Mouse (Mus musculus): ENCODE measurements around the gene Gm17268.

Gm17268 gene

DNA sequence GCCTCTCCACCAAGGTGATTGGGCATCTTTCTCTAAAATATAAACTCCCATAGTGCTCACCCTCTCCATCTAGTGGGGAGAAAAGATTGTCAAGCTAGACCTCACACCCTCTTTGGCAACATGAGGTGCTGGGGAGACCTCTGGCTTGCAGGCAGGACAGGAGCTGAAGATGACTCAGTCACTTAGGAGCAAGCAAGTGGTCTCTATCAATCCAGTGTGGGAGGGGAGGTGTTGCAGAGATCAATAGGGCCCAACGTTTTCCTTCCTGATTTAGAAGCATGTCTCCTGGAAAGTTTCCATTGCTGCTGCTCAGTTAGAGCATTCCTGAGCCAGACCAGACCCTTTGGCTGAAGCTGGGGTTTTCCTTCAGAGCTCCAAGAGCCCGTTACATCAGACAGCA is at the start of gene Gm17268:
TSS of gene Gm17268 (minus strand) at position 28 of the 400 bp plus-strand sequence.
- DNase-seq (ENCODE audit: low read depth, low spot score) = no peak

DNA sequence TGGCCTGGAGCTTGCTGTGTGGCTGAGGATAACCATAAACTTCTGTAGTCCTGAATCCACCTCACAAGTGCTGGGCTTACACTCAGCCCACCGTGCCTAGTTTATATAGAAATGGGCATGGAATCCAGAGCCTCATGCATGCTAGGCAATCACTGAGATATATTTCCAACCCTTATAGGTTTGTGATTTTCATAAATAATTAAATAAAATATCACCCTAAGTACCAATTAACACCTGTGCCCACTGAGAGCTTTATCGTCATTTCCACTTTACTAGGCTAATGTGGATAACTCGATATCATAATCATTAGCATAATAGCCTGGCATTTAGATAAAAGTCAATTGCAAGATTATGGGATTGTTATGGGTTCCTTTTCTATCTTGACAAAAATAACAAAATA is 46.0 kb upstream of the Gm17268 start:
- no peak for DNase-seq (ENCODE audit: low read depth, low spot score)

DNA sequence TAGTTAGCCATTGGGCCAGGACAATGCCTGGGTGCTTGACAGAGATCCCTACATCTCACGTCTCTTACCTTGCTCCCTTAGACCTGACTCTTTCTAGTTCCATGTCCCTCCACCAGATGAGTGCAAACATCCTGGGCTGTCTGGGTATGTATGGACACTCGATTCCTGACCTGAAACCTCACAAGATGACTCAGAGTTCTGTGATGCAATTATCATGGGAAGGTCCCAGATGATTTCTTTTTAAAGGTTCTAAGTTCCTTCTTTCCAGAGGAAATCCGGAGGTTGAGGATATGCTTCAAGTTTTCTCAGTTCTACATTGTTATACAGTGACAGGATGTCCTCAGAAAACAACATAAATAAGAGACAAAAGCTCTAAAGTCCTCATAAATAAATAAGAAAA is 42.5 kb upstream of the Gm17268 start:
- DNase-seq (ENCODE audit: low read depth, low spot score) = no peak

DNA sequence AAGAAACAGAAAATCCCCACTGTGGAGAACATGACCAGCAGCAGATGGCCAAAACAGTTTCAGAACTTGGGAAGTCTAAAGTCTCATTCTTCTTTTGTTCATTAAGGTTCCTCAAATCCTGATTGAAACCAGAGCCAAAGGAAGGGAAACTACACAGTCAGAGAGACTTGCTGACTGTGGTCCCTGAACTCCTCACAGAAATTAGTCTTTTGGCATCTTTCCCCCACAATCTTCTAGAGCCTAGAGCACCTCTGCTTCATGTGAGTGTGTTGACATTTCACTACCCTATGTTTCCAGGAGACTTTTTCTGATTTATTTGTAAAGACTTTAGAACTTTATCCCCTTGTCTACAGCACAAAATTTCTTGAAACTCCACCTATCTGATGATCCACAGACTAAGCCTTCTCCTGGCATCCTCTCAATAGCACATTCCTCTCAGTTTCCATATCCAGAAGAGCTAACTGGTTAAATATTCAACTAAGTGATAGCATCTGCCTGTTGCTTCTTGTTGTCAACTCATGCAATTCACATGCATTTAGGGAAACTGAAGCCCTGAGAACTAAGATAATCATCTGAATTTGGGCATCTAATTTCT is 39.9 kb upstream of the Gm17268 start:
- no peak for DNase-seq (ENCODE audit: low read depth, low spot score)

DNA sequence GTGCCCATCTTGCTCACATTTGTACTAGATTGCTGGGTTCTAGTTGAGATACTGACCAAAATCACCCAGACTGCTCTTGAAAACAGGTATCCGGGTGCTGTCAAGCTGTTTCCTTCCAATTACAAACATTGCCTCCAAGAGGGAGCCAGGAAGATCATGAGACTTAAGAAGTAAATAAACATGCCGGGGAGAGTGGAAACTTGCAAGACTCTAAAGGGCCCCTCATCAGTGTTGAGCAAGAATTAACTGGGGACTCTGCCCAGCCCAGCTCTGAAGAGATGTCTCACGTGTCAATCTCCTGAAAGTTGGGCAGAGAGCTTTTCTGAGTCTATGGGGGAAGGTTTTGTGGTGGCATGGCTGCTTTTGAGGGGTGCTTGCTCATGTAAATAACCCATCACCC is 38.7 kb upstream of the Gm17268 start:
- DNase-seq (ENCODE audit: low read depth, low spot score) = no peak

DNA sequence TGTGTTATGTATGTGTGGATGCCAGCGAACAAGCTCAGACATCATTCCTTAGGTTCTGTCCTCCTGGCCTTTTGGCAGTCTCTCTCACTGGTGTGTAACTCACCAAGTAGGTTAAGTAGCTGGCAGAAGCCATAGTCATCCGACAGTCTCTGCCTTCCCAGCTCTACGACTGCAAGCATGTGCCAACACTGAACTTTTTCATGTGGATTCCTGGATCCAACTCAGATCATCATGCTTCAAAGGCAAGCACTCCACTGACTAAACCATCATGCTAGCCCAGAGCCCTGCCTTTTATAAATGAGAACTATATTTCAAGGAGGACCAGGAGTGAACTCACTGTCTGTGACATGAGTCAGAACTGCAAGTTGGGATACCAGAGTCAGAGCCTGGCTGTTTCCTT is 35.3 kb upstream of the Gm17268 start:
- DNase-seq (ENCODE audit: low read depth, low spot score) = no peak

DNA sequence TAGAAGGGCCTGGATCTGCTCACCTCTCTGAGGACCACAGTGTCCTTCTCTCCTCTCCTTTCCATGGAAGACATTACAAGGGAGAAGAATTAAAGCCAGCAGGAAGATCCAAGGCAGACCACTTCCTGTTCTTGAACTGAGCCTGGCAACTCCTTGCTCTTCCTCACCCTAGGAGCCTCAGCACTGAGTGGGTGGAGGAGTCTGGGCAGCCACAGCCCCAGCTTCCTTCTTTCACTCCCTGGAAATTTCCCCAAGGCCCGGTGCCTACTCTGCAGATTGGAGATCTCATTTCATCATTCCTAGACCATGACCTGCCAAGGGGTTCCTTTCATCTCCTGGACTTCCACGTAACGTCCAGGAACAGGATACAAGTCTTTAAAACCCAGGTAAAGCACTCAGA is 34.6 kb upstream of the Gm17268 start:
- no peak for DNase-seq (ENCODE audit: low read depth, low spot score)

DNA sequence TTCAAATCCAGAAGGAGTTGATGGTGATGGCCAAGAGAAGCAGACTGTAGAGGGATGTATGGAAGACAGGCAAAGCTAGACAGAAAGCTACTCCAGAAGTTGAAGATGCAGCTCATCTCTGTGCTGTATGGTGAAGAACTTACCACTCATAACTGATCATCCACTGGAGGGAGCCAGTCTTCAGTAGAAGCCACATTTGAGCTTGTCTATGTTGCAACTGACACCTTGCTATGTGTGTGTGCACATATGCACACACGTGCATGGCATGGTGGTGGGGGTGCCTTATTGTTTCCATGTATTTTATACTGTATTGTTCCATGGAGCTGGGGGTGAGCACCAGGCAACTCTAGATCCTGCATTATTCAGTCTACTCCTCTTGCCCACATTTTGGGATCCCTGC is 34.0 kb upstream of the Gm17268 start:
- no peak for DNase-seq (ENCODE audit: low read depth, low spot score)

DNA sequence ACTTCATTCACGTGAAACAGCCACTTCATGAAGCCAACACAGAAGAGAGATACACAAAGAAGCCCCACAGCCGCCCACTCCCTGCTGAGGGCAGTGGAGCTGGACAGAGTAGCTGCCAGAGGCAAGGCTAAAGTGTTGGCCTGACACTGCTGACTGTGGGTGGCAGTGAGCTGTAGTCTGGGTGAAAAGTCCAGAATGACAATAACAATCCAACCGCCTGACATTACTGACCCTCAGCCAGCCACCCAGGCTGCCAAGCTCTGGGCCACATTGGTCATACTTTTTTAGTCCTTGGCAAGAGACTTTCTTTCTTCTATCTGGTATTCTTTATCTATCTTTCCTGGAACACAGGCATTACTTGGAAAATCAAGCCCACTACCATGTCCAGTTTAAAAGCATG is 32.7 kb upstream of the Gm17268 start:
- DNase-seq (ENCODE audit: low read depth, low spot score) = no peak

DNA sequence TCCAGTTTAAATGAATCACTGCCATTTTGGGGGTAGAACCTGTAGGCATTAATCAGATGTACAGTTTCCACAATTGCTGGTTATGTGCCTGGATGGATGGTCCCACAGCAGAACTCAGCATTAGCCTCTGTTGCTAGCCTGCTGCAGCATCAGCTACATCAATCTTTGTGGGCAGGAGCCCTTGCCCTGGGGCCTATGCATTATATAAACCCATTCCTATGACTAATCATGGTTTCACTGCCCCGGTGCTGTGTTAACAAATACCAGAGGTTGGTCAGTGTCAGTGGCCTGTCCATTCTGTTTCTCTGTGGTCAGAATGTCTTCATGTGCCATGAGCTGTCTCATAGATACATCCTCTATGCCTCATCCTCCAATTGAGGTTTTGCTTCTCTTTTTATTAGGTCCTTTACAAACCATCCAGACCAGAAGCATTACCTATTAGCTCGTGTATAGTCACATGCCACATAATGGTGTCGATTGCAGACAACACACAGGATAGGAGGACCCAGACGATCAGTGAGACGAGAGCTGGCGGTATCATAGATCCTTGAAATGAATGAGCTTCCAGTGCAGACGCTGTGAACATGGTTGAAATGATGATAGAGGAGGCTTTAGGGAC is 28.7 kb upstream of the Gm17268 start:
- DNase-seq (ENCODE audit: low read depth, low spot score) = no peak

DNA sequence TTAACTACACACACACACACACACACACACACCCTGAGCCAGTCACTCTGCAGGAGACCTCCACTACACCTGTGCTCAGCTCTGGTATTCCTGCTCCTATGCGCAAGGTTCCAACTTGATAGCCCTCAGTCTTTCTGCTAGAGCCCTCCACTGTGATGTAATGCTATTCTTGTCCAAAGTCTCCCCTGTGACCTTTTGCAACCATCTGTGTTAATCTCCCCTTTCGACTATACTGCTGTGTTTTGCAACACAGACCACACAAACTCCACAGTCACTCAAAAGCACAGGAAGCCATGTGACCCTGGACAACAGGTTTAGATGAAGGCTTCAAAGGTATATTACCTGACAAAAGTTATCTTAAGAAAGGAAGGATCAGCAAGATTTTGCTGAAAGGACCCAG is 25.1 kb upstream of the Gm17268 start:
- DNase-seq (ENCODE audit: low read depth, low spot score) = no peak

DNA sequence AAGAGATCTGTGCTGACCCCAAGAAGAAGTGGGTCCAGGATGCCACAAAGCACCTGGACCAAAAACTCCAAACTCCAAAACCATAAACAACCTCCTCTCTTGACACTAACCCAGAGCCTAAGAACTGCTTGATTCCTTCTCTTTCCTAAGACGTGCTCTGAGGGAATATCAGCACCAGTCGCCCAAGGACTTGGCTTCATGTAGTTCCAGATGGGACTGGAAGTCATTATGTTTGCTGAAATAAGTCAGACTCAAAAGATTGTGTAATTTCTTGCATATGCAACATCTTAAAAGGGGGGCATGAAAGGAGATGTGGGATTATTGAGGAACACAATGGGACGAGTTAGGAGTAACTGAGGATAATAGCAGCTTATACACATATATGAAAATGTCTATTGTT is 23.9 kb upstream of the Gm17268 start:
- no peak for DNase-seq (ENCODE audit: low read depth, low spot score)

DNA sequence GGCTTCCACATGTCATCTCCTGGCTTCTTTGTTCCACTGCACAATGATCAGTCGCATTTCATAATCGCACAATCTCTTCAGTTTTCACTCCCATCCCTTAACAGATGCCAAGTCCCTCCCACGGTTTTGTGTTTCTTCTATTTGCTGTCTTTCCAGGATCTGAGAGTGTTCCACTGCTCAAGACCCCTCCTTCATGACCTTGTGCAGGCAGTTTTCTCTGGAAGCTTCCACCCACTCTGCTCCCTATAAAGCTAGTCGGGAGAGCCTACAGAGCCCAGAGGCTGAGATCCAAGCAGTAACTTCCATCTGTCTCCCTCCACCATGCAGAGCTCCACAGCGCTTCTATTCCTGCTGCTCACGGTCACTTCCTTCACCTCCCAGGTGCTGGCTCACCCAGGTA is 19.3 kb upstream of the Gm17268 start, which contains the start of gene Ccl11:
TSS of gene Ccl11 (plus strand) at position 178 of the 400 bp plus-strand sequence.
- DNase-seq (ENCODE audit: low read depth, low spot score) = no peak

DNA sequence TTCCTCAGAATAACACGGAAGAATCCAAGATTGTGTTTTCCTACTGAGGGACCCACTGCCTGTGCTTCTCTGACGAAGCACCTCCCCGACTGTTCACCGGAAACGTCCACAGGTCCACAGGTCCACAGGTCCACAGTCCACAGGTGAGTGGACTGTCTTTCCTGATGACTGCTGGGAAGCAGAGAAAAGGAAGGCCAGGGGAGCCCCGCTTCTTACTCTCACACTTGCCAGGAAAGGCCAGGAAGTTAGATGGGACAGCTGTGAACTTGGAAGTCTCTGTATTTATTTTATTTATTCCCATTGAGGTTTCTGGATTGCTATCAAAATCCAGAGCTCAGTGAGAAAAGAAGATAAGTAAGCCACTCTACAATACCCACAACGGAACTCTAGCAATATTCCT is 15.5 kb upstream of the Gm17268 start:
- no peak for DNase-seq (ENCODE audit: low read depth, low spot score)

DNA sequence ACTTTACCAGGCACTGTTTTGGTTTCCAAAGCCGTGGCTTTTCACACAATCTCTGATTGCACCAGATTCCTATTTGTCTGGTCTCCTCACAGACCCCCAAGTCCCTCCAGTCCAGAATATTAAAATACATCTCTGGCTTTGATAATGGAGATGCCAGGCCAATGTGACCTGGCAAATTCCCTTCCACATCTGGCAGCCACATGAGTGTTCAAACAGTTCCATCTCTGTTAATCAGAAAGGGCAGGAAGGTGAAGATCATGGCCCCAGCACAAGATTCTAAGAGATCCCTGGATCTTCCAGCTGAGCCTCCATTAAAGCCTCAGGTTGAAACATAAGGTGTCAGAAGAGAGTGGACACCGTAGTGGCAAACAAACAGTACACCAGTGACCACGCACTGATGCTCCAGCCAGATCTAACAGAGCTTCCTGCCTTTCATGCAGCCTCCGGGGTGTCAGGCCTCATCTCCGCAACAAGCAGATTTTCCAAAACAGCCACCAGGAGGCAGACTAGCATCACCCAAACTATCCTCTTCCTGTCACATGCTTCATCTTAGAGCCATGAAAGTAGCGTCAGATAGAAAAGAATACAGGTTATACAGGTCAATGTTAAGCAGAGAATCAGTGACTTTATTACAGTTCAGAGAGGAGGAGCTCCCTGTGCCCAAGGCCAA is 9.5 kb upstream of the Gm17268 start:
- peak; percentile 74 for DNase-seq (ENCODE audit: low read depth, low spot score)

DNA sequence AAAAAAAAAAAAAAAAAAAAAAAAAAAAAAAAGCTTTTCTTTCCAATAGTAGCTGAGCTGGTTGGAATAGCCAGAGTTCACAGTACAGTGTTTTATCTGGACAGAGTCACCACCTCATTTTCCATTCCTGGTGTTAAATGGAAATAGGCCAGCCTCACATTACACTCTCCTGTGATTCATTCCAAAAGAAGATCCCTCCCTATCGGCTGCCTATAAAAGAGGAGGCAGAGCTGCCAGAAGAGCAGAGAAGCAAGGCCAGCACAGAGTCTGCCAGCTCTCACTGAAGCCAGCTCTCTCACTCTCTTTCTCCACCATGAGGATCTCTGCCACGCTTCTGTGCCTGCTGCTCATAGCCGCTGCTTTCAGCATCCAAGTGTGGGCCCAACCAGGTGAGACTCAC is 7.1 kb upstream of the Gm17268 start, which contains the start of gene Ccl7:
TSS of gene Ccl7 (plus strand) at position 242 of the 400 bp plus-strand sequence.
- no peak for DNase-seq (ENCODE audit: low read depth, low spot score)

DNA sequence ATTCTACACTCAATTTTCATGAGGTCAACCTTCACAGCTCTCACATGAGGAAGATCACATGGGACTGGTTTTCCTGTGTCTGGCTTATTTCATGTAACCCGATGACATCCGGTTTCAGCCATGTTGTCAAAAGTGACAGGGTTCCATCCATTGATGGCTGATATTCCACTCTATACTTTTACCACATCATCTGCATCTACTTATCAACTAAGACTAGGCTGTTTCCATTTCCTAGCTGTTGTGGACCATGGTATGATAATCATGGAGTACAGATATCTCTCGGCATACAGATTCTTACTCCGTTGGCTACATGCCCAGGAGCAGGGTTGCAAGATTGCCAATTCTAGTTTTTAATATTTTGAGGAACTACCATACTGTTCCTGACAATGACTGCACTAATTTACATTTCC is 3.3 kb upstream of the Gm17268 start:
- no peak for DNase-seq (ENCODE audit: low read depth, low spot score)

DNA sequence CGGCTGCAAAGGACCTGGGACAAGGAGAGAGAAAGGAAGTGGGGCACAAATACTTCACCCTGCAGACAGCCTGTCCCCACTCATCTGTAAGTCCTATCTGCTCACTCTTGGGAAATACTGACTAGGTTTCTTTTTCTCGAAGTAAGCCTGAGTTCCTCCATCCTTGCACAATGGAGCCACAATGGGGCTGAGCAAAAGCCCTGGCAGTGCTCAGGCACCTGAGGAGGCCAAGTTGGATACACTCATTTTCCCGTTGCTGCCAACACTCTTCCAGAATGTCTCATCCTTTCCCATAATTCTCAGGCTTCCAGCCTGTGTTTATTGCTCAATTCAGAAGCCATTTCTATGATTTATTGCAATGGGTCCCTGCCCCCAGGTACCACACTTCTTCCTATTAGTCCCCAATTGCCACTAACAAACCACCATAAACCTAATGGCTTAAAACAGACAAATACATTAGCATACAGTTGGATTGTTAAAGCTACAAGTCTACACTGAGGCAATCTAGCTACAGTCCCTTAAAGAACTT is 834 bp upstream of the Gm17268 start:
- DNase-seq (ENCODE audit: low read depth, low spot score) = no peak

DNA sequence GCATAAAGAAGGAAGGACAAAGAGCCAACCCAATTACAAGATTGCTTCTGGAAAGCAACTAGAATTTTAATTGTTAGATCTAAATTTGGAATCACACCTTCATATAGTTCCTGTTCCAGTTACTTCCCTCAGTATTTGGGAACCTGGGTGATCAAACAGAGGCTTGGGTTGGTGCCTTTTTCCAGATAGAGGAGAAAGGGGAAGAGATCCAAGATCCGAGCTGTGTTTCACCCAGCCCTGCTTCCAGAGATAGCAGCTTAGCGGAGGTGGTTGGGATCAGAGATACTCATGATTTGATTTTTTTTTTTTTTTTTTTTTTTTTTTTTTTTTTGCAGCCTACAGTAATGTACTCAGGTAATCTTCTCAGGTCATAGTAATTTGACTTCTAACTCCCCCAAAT is 2.5 kb downstream of the Gm17268 start:
- no peak for DNase-seq (ENCODE audit: low read depth, low spot score)

DNA sequence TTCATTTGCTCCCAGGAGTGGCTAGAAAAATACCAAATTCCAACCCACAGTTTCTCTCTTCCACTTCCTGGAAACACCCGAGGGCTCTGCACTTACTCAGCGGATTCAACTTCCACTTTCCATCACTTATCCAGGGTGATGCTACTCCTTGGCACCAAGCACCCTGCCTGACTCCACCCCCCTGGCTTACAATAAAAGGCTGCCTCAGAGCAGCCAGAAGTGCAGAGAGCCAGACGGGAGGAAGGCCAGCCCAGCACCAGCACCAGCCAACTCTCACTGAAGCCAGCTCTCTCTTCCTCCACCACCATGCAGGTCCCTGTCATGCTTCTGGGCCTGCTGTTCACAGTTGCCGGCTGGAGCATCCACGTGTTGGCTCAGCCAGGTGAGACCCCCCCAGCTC is 3.0 kb downstream of the Gm17268 start, which contains the start of gene Ccl2:
TSS of gene Ccl2 (plus strand) at position 216 of the 400 bp plus-strand sequence.
- DNase-seq (ENCODE audit: low read depth, low spot score) = no peak

DNA sequence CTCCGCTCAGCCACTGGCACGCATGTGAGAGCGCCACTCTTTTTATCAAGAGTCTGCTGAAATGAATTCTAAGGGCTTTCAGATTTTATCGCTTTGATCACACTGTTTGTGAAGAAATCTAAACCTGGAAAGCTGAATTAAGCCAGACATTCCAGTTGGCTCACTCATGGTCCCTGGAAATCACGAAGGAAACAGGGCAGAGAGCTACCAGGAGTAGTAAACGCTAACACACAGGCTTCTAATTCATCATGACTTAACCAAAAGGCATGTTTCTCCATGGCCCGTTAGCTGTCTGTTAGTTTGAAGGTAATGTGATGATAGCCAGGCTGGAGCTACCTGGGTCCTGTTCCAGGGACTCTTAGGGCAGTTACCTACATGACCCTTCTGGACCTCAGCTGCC is 3.9 kb downstream of the Gm17268 start:
- no peak for DNase-seq (ENCODE audit: low read depth, low spot score)

DNA sequence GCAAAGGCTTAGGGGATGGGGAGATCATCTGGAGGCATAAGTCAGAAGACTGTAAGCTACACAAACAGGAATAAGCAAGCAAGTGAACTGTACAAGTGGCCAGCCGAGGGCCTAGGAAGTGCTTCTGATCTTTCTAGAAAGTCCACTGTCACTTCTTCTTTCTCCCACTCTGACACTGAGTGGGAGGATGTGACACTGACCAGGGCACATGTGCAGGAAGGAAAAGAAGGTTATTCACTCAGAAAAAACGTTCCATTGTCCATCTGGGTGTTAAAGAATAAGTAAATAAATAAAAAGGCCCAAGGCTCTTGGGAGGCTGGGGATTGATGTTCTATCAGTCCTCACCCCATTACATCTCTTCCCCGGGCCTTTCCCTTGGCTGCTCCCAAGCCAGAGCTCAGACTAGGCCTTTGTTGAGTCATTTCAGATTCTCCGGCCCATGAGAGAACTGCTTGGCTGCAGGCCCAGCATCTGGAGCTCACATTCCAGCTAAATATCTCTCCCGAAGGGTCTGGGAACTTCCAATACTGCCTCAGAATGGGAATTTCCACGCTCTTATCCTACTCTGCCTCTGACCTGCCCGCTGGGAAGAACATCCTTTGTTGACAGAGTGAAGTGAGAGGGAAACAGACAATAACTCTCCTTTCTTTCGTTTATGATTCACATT is 5.6 kb downstream of the Gm17268 start:
- DNase-seq (ENCODE audit: low read depth, low spot score) = no peak
